Mouse (Mus musculus) macrophage (primary cell): Measurements from ENCODE around the gene Exoc6. TPM values are rescaled to one million over a fixed set of nuclear protein-coding genes. Genes with fewer than 3 reads are reported as not detected.
A peak's percentile ranks its signal among the peaks of the same experiment; 100 is the strongest.

Experiments used
- H3K27ac ChIP-seq: fragments of 350-480 bp; formaldehyde crosslinking; 2 replicates; pipeline ENCODE4 v1.9.0; 2021
- H3K36me3 ChIP-seq: fragments of 350-480 bp; formaldehyde crosslinking; 2 replicates; pipeline ENCODE4 v1.9.0; 2021; ENCODE audit errors: inconsistent target
- H3K4me3 ChIP-seq: fragments of 350-480 bp; formaldehyde crosslinking; 2 replicates; pipeline ENCODE4 v1.9.0; 2021; ENCODE audit errors: inconsistent target
- H3K79me2 ChIP-seq: fragments of 350-480 bp; formaldehyde crosslinking; 2 replicates; pipeline ENCODE4 v1.9.0; 2021; ENCODE audit errors: inconsistent target
- WGBS: methylation state at CpG from one replicate; pipeline ENCODE4 v1.1.7; 2026; ENCODE audit warnings: inconsistent platforms; ENCODE audit not compliant: missing documents; 5-methylcytosine and 5-hydroxymethylcytosine counted together
- polyA plus RNA-seq: library from polyadenylated mRNA; stranded (reverse); fragments of 250-400 nt; gene quantifications from 3 replicates; pipeline ENCODE4 v1.2.4, GENCODE M21; 2018; ENCODE audit warnings: inconsistent platforms

Exoc6 gene
- polyA plus RNA-seq, 1 experiment from 2014 or later: 15.2 TPM

DNA sequence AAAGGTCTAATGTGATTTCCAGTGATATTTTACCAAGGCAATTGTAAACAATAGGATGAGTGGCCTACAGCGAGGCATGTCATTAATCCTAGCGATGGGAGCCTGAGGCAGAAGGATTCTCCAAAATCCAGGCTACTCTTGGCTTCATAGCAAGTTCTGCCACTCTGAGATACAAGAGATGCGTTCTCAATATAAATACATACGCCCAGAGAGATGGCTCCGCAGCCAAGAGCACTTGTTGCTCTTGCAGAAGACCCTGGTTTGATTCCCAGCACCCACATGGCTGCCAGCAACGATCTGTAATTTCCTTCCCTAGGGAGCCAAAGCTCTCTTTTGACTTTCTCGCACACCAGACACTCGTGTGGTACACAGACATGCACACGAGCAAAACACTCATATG, 20.9 kb upstream of the Exoc6 start:
- no peaks in the 10 kb centered on the region for H3K79me2 ChIP-seq
- no peak overlapping the region for H3K4me3 ChIP-seq
- H3K27ac ChIP-seq: no peak overlapping the region
- 97% methylated on average over 8 of the region's 9 CpGs for WGBS
- H3K36me3 ChIP-seq: no peaks in the 10 kb centered on the region

DNA sequence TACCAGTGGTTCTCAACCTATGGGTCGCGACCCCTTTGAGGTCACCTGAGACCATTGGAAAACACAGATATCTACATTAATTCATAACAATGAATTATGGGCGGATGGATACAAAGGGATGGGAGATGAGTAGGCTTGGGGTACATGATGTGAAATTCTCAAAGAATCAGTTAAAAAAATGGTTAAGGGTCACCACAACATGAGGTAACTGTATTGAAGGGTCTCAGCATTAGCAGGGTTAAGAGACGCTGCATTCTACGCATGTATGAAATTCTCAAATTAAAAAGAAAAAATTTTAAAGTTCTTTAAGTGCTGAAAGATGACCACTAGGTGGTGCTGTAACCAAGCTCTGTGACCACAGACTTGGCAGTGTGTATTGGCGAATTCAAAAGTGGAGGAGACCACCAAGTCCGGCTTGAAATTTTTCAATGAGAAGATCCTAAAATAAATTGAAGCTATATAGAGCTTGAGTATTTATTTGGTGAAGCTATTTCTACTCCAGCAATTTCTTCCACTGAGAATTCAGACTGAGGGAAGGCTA, 20.2 kb upstream of the Exoc6 start:
- no peaks in the 10 kb centered on the region for H3K36me3 ChIP-seq
- H3K79me2 ChIP-seq: no peaks in the 10 kb centered on the region
- no peak overlapping the region for H3K27ac ChIP-seq
- 31% methylated on average over 7 of the region's 7 CpGs for WGBS
- no peak overlapping the region for H3K4me3 ChIP-seq

DNA sequence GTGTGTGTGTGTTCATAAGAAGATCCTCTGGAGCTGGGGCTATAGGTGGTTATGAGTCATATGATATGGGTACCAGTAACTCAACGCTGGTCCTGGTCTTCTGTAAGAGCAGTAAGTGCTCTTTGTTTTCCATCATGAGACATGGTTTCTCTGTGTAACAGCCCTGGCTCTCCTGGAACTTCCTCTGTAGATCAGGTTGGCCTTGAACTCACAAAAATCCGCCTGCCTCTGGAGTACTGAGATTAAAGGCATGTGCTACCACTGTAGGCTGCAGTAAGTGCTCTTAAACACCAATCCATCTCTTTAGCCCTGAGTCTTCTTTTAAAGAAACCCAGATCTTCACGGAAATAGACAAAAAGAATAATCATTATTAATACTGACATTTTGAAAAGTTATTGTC, 19.6 kb upstream of the Exoc6 start:
- no peak overlapping the region for H3K27ac ChIP-seq
- 80% methylated on average over 3 of the region's 3 CpGs for WGBS
- H3K79me2 ChIP-seq: no peaks in the 10 kb centered on the region
- H3K36me3 ChIP-seq: no peaks in the 10 kb centered on the region
- no peak overlapping the region for H3K4me3 ChIP-seq

DNA sequence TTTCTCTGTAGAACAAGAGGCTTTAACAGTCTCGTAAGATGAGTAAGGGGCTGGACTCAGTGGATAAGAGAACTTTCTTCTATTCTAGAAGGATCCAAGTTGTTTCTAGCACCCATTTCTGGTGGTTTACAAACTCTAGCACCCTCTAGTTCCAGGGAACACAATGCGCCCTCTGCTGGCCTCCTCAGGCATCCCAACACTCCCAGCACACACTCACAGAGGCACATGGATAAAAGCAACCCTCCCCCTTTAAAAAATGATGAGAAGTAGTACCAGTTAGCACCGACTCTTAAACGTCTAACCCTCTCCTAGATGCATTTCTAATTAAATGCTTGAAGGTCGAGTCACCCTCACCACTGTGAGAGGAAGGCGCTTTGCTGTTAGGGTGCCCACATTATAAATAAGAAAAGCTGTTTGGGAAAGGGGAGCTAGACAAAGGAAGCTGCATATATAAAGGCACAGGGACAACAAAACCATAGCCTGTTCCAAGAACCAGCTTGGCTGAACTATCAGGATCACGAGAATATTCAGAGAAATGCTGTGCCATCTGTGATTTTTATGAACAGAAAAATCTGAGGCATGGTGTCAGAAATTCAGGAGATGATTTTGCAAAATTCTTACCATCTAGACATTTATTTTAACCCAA, 18.9 kb upstream of the Exoc6 start:
- H3K36me3 ChIP-seq: no peaks in the 10 kb centered on the region
- H3K27ac ChIP-seq: no peak overlapping the region
- no peaks in the 10 kb centered on the region for H3K79me2 ChIP-seq
- H3K4me3 ChIP-seq: no peak overlapping the region
- WGBS: 69% methylated on average over 7 of the region's 7 CpGs

DNA sequence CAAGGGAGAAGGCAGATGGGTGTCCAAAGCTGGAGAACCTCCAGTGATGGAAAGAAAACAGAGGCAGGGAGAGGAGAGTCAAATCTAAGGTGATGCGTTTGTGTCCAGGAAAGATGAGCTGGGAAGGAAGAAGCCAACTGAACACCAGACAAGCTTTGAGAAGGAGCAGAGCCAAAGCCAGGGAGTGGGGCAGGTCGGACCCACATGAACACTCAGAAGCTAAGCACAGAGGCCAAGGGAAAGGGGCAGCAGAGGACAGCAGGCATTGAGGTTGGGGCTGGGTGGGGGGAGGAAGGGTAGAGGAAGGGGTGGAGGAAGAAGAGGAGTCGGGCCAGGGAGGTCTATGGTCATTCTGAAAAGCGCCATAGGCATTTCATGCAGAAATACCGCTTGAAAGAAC, 17.0 kb upstream of the Exoc6 start:
- 88% methylated on average over 5 of the region's 5 CpGs for WGBS

DNA sequence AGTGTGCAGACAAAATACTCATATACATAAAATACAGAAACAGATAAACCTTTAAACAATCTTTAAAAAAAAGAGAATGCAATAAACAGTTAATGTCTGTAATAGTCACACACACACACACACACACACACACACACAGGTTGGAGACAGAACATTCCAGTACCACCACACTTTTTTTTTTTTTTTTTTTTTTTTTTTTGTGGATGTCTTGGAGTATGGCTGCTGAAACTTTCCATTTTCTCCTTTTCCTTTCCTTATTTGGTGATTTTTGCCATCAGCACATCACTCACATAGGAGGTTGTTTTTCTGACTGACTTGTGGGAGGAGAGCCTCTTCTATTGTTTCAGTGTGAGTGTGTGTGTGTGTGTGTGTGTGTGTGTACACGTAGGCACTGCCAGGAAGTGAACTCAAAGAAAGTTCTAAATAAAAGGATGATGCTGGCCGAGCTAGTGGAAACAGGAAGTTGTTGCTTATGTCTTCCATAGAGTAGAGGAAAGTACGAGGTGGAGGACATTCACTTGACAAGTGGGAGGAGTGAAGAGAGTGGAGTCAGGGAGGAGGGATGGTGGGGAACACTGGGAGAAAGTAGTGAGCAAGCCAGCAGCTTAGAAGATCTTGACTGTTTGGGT, 15.4 kb upstream of the Exoc6 start:
- 8% methylated on average over 3 of the region's 3 CpGs for WGBS
- Histone ChIP-seq H3K36me3 (no peaks in the 10 kb centered on the region), H3K27ac (no peak overlapping the region), H3K4me3 (no peak overlapping the region), H3K79me2 (no peaks in the 10 kb centered on the region)

More for the DNA sequence above, 17.0 kb upstream of the Exoc6 start:
- no peaks in the 10 kb centered on the region for H3K36me3 ChIP-seq
- no peaks in the 10 kb centered on the region for H3K79me2 ChIP-seq
- H3K4me3 ChIP-seq: no peak overlapping the region
- H3K27ac ChIP-seq: no peak overlapping the region

DNA sequence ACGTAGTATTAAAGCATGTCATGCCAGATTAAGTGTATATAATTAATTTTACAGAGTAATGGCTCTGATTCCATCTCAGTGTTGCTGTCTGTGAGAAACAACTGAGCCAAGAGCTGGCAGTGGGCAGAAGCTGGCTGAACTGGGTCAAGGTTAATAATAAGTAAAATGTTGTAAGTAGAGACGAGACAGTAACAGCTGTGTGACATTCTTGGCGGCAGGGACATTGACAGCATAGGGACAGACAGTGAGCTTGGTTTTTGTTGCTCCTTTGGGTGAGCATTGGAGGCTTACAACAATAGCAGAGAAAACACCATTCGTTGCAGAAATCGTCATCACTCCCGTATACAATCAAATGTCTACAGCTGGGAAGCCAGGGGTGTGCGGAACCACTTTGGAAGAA, 13.8 kb upstream of the Exoc6 start:
- H3K36me3 ChIP-seq: no peaks in the 10 kb centered on the region
- H3K27ac ChIP-seq: no peak overlapping the region
- no peak overlapping the region for H3K4me3 ChIP-seq
- no peaks in the 10 kb centered on the region for H3K79me2 ChIP-seq
- 91% methylated on average over 7 of the region's 7 CpGs for WGBS

DNA sequence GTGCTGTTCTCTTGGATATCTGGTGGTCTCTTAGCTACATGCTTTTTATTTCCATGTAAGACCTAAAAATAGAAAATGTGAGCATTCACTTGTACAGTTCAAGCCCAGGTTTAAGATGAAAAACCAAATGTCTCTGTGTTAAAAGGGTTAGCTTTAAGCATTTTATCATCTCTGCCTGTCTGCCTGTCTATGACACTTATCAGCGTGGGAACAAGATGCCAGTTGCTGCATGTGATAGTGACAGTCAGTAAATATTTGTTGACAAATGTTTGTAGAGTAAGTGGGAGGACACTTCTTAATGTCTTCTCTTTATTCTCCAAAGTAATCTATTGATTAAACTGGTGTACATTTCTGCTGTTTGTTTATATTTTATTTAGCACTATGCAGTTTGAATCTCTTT, 12.5 kb upstream of the Exoc6 start:
- no peaks in the 10 kb centered on the region for H3K79me2 ChIP-seq
- no peak overlapping the region for H3K4me3 ChIP-seq
- no peak overlapping the region for H3K27ac ChIP-seq
- H3K36me3 ChIP-seq: no peaks in the 10 kb centered on the region
- WGBS: 92% methylated on average over 1 of the region's 1 CpGs

DNA sequence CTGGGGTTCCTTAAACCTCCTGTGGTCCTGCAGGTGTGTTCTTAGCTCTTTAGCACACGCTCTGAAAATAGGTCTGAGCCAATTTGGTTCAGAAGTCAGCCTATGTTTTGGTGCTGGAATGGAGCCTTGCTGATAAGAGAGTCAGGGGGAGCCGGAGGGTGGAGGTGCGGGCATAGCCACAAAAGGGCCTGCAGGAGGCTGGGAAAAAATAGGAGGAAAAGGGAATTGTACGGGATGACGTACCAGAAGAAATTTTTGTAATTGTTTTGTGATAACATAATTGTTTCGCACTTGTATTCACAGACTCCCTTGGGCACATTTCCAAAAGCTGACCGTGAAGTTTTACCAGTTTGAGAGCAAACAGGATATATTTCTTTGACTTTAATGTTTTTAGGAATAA, 10.0 kb upstream of the Exoc6 start:
- no peak overlapping the region for H3K27ac ChIP-seq
- no peaks in the 10 kb centered on the region for H3K79me2 ChIP-seq
- H3K36me3 ChIP-seq: no peaks in the 10 kb centered on the region
- H3K4me3 ChIP-seq: no peak overlapping the region
- WGBS: 93% methylated on average over 7 of the region's 7 CpGs

DNA sequence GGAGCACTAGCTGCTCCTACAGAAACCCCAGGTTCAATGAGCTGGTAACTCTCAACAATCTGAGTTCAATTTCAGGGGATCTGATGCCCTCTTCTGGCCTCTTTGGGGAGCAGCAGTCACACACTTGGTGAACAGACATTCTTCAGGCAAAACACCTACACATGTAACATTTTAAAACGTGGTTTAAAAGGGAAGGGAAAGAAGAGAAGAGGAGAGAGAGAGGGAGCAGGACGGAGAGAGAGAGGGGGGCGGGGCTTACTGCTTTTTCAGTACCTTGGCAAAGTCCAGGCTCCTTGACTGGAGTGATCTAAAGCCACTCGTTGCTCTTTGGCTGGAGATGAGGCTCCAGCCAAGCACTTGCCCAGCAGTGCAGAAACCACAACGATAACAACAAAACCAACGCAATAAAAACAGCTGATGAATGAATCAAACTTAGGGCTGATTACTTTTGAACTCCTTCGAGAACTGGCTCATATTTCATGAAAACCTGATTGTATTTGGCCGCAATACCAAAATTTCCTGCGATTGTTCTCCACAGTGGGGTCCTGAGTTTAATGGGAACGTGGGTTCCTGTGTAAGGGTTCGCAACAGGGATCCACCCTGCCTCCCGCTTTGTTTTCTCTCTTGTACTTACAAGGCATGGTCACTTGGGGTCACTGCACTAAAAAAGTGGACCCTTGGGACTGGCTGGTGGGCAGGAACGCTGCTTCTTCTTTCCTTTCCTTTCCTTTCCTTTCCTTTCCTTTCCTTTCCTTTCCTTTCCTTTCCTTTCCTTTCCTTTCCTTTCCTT, 6.5 kb upstream of the Exoc6 start:
- Histone ChIP-seq H3K27ac (no peak overlapping the region), H3K4me3 (no peak overlapping the region), H3K79me2 (no peaks in the 10 kb centered on the region), H3K36me3 (no peaks in the 10 kb centered on the region)
- 37% methylated on average over 13 of the region's 13 CpGs for WGBS

DNA sequence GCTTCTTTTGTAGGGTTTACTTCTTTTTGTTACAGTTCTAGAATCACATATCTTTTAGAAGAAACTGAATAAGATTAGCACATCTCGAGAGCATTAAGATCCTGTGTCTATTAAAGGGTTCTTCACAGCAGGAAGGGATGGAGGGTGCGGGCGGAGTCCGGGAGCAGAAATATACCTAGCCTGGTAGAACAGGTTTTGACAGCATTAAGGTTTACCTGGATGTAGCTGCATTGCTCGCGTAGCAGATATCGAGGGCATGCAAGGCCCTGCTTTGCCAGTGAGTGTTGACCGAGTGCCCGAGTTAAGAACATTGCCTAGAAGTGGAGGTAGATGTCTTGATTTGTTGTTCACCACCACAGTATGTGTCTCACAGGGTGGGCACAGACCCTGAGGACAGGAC, 5.7 kb upstream of the Exoc6 start:
- Histone ChIP-seq H3K4me3 (no peak overlapping the region), H3K27ac (no peak overlapping the region), H3K79me2 (no peaks in the 10 kb centered on the region), H3K36me3 (no peaks in the 10 kb centered on the region)
- WGBS: 94% methylated on average over 9 of the region's 9 CpGs

DNA sequence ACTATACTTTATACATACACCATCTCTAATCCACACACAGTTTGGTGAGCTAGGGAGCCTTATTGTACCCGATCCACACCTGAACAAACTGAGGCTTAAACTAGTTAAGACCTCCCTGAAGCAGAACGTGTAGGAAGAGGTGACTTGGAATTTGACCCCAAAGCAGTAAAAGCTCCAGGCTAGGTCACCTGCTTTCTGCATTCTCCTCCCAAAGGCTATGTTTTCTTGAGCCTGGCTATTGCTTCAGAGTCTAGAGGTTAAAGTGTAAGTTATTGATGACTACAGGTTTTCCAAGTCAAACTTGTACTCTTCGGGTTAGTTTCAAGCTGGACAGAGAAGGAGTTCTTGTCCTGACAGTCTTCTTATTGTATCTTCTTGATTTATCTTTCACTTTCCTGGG, 5.0 kb upstream of the Exoc6 start:
- 85% methylated on average over 3 of the region's 3 CpGs for WGBS
- Histone ChIP-seq H3K79me2 (no peaks in the 10 kb centered on the region), H3K4me3 (no peak overlapping the region), H3K27ac (no peak overlapping the region), H3K36me3 (no peaks in the 10 kb centered on the region)

DNA sequence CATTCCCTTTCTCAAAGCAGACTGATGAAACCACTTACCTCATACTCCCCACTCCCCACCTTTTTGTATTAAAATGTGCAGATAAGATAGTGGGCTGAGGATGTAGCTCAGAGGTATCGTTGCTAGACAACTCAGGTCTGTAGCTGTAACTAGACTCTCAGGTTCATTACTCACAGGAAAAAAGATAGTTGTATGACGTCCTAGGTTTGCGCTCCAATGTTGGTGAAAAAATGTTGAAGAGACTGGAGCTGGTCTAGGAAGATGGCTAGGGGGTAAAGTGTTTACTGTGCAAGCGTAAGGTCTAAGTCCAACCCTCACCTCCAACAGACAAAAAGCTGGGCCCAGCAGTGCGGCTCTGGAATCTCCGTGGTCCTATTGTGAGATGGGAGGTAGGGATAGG, 4.5 kb upstream of the Exoc6 start:
- H3K79me2 ChIP-seq: peaks cover 1% of the 10 kb centered on the region; the same call in 1 of the 2 replicates
- H3K27ac ChIP-seq: peak overlapping the region; percentile 86
- H3K36me3 ChIP-seq: no peaks in the 10 kb centered on the region
- 99% methylated on average over 6 of the region's 6 CpGs for WGBS
- H3K4me3 ChIP-seq: no peak overlapping the region

DNA sequence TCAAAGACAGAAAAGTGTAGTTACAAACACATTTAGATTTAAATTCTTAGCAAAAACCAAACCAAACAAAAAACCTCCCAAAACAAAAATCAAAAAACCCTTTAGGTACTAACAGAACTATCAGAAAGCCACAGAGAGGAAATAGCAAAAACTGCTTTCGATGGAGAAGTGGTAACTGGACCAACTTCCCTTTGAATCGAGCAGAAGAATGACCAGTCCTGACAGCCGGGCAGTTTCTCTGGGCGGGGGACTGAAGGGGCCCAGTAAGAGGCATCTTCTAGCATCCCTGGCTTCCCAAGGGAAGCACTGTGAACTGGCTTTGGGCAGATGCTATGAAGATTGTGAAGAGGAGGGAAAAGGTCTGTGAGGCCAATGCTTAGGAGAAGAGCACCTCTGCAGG, 3.4 kb upstream of the Exoc6 start:
- H3K4me3 ChIP-seq: peak overlapping the region; percentile 6; the same call in 1 of the 2 replicates
- H3K36me3 ChIP-seq: no peaks in the 10 kb centered on the region
- WGBS: 0% methylated on average over 4 of the region's 4 CpGs
- peaks cover 12% of the 10 kb centered on the region for H3K79me2 ChIP-seq
- peak overlapping the region; percentile 86 for H3K27ac ChIP-seq

DNA sequence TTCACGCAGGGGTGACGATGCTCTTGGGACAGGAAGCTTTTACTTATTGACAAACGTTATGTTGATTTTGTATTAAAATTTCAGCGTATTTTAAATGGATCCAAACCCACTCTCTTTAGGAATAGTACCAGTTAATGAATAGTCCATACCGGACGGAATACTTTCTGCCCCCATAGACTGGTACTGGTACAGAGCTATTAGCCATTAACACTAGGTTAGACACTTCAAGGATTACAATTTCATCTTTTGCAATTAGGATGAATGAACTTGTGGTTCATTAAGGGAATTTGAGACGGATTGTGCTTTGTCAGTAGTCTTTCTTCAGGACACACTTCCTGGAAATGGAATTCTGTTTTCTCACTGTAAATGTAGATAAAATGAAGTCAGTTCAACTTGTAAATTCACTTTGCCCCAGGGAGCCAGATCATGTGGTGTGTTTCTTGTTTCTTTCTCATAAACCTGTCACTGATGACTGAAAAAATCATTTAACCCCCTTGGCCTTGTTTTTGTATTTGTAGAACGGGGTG, 885 bp downstream of the Exoc6 start:
- H3K27ac ChIP-seq: peak overlapping the region; percentile 29; the same call in 1 of the 2 replicates
- peaks cover 49% of the 10 kb centered on the region for H3K79me2 ChIP-seq
- WGBS: 7% methylated on average over 7 of the region's 8 CpGs
- peak overlapping the region; percentile 67 for H3K4me3 ChIP-seq
- no peaks in the 10 kb centered on the region for H3K36me3 ChIP-seq
